Mouse (Mus musculus) MEL (cell line): ENCODE results near the gene Olfr1095. TPM values are rescaled to one million over a fixed set of nuclear protein-coding genes. Genes with fewer than 3 reads are reported as not detected.

Source experiments
- DNase-seq: peaks from one replicate; pipeline ENCODE4 v3.0.0; 2011; ENCODE audit warnings: low read depth, low spot score
- H3K27ac ChIP-seq: 2 replicates; pipeline ENCODE4 v1.5.1; 2012; ENCODE audit warnings: low read depth, mild to moderate bottlenecking, control low read depth, low read length, moderate library complexity; ENCODE audit not compliant: control insufficient read depth
- H3K27me3 ChIP-seq, 2 experiments: fragments of 150-350 bp in 1 of 2; sonication (generic) in 1 of 2; 2 replicates each; pipeline ENCODE4 v1.6.1; 2012; ENCODE audit warnings: low read length in 2 of 2, mild to moderate bottlenecking in 2 of 2, improper control_type of control experiment in 1 of 2, moderate library complexity in 1 of 2; ENCODE audit not compliant: insufficient read depth in 2 of 2, control insufficient read depth in 1 of 2
- H3K36me3 ChIP-seq, 2 experiments: 2 replicates each; pipeline ENCODE4 v1.6.1; 2012 to 2014; ENCODE audit warnings: low read length in 2 of 2, improper control_type of control experiment in 1 of 2, inconsistent platforms in 1 of 2, mild to moderate bottlenecking in 1 of 2; ENCODE audit not compliant: insufficient read depth in 2 of 2, control insufficient read depth in 1 of 2
- H3K4me1 ChIP-seq, 2 experiments: fragments of 150-350 bp in 1 of 2; sonication (generic) in 1 of 2; 2 replicates each; pipeline ENCODE4 v1.6.1; 2012; ENCODE audit warnings: low read length in 2 of 2, improper control_type of control experiment in 1 of 2, mild to moderate bottlenecking in 1 of 2; ENCODE audit not compliant: insufficient read depth in 2 of 2, control insufficient read depth in 1 of 2
- H3K4me3 ChIP-seq, 2 experiments: fragments of 150-350 bp in 1 of 2; sonication (generic) in 1 of 2; 2 replicates each; pipeline ENCODE4 v1.5.1; 2012; ENCODE audit warnings: low read depth in 2 of 2, low read length in 2 of 2, mild to moderate bottlenecking in 2 of 2, moderate library complexity in 2 of 2, control low read depth in 1 of 2, improper control_type of control experiment in 1 of 2; ENCODE audit not compliant: control insufficient read depth in 1 of 2, insufficient read depth in 1 of 2
- H3K79me2 ChIP-seq: 2 replicates; pipeline ENCODE4 v1.6.1; 2012; ENCODE audit warnings: mild to moderate bottlenecking, low read length, moderate library complexity; ENCODE audit not compliant: control insufficient read depth, poor library complexity, insufficient read depth
- H3K9ac ChIP-seq: 2 replicates; pipeline ENCODE4 v1.6.1; 2012; ENCODE audit warnings: low read depth, mild to moderate bottlenecking, control low read depth, low read length, moderate library complexity; ENCODE audit not compliant: control insufficient read depth, poor library complexity, severe bottlenecking
- H3K9me3 ChIP-seq: fragments of 150-350 bp; sonication (generic); replicated peaks from 2 replicates; pipeline ENCODE4 v1.6.1; 2012; ENCODE audit warnings: mild to moderate bottlenecking, low read length, improper control_type of control experiment, moderate library complexity; ENCODE audit not compliant: insufficient read depth
- BHLHE40 ChIP-seq: IDR thresholded peaks from 2 replicates; pipeline ENCODE4 v1.6.1; 2012; ENCODE audit warnings: low read depth, mild to moderate bottlenecking, inconsistent platforms, low read length, improper control_type of control experiment, borderline replicate concordance
- CHD1 ChIP-seq: IDR thresholded peaks from 2 replicates; pipeline ENCODE4 v1.6.1; 2012; ENCODE audit warnings: low read depth, mild to moderate bottlenecking, inconsistent platforms, low read length, improper control_type of control experiment
- ELF1 ChIP-seq: IDR thresholded peaks from 2 replicates; pipeline ENCODE4 v1.6.1; 2014; ENCODE audit warnings: low read depth, mild to moderate bottlenecking, inconsistent platforms, low read length, improper control_type of control experiment, moderate library complexity
- JUND ChIP-seq: IDR thresholded peaks from 2 replicates; pipeline ENCODE4 v1.6.1; 2011; ENCODE audit warnings: low read depth, mild to moderate bottlenecking, improper control_type of control experiment, low read length
- MXI1 ChIP-seq: IDR thresholded peaks from 2 replicates; pipeline ENCODE4 v1.6.1; 2011; ENCODE audit warnings: mild to moderate bottlenecking, low read depth, low read length, improper control_type of control experiment
- MYB ChIP-seq: IDR thresholded peaks from 2 replicates; pipeline ENCODE4 v1.6.1; 2011; ENCODE audit warnings: mild to moderate bottlenecking, low read depth, low read length, improper control_type of control experiment
- MYC ChIP-seq: IDR thresholded peaks from 2 replicates; pipeline ENCODE4 v1.6.1; 2011; ENCODE audit warnings: low read depth, mild to moderate bottlenecking, low read length, improper control_type of control experiment, moderate library complexity
- NRF1 ChIP-seq: IDR thresholded peaks from 2 replicates; pipeline ENCODE4 v1.6.1; 2014; ENCODE audit warnings: low read depth, mild to moderate bottlenecking, inconsistent platforms, low read length, improper control_type of control experiment, moderate library complexity; ENCODE audit not compliant: poor library complexity, insufficient read depth, severe bottlenecking
- POLR2AphosphoS2 ChIP-seq: IDR thresholded peaks from 2 replicates; pipeline ENCODE4 v1.6.1; 2011; ENCODE audit warnings: low read length, improper control_type of control experiment
- RCOR1 ChIP-seq: IDR thresholded peaks from 2 replicates; pipeline ENCODE4 v1.6.1; 2012; ENCODE audit warnings: low read depth, mild to moderate bottlenecking, inconsistent platforms, low read length, improper control_type of control experiment
- SMC3 ChIP-seq: IDR thresholded peaks from 2 replicates; pipeline ENCODE4 v1.6.1; 2011; ENCODE audit warnings: low read depth, low read length, improper control_type of control experiment
- TBP ChIP-seq: IDR thresholded peaks from 2 replicates; pipeline ENCODE4 v1.8.0; 2011; ENCODE audit warnings: low read depth, low read length, improper control_type of control experiment
- TCF12 ChIP-seq: IDR thresholded peaks from 2 replicates; pipeline ENCODE4 v1.6.1; 2014; ENCODE audit warnings: low read depth, mild to moderate bottlenecking, inconsistent platforms, low read length, improper control_type of control experiment, moderate library complexity
- UBTF ChIP-seq: IDR thresholded peaks from 2 replicates; pipeline ENCODE4 v1.6.1; 2012; ENCODE audit warnings: low read depth, mild to moderate bottlenecking, inconsistent platforms, low read length, improper control_type of control experiment, moderate library complexity, borderline replicate concordance; ENCODE audit not compliant: insufficient read depth
- USF1 ChIP-seq: IDR thresholded peaks from 2 replicates; pipeline ENCODE4 v1.6.1; 2014; ENCODE audit warnings: low read depth, mild to moderate bottlenecking, inconsistent platforms, low read length, improper control_type of control experiment, moderate library complexity
- ZKSCAN1 ChIP-seq: IDR thresholded peaks from 2 replicates; pipeline ENCODE4 v1.6.1; 2012; ENCODE audit warnings: low read depth, mild to moderate bottlenecking, inconsistent platforms, low read length, improper control_type of control experiment, moderate library complexity
- ZMIZ1 ChIP-seq: IDR thresholded peaks from 2 replicates; pipeline ENCODE4 v1.6.1; 2012; ENCODE audit warnings: low read depth, mild to moderate bottlenecking, inconsistent platforms, low read length, improper control_type of control experiment, moderate library complexity
- ZNF384 ChIP-seq: IDR thresholded peaks from 2 replicates; pipeline ENCODE4 v1.6.1; 2012; ENCODE audit warnings: low read depth, mild to moderate bottlenecking, inconsistent platforms, low read length, improper control_type of control experiment
- polyA plus RNA-seq, 2 experiments: library from polyadenylated mRNA; stranded (reverse) in 1 of 2; unstranded in 1 of 2; fragments of >175 nt in 1 of 2; fragments of >200 nt in 1 of 2; gene quantifications; 2 replicates each; pipeline versions ENCODE4 v1.2.1 to v1.2.4; 2012; ENCODE audit warnings: low replicate concordance in 2 of 2, low read depth in 1 of 2; ENCODE audit not compliant: insufficient read length in 2 of 2, insufficient read depth in 1 of 2, missing spikeins in 1 of 2
- total RNA-seq: library from RNA; depleted of rRNA; stranded (reverse); fragments of 300-350 nt; gene quantifications from 2 replicates; pipeline ENCODE4 v1.2.3, GENCODE M21; 2012; rRNA removed

Gene Olfr1095
- total RNA-seq = not detected in 2 replicates
- polyA plus RNA-seq = not detected

DNA sequence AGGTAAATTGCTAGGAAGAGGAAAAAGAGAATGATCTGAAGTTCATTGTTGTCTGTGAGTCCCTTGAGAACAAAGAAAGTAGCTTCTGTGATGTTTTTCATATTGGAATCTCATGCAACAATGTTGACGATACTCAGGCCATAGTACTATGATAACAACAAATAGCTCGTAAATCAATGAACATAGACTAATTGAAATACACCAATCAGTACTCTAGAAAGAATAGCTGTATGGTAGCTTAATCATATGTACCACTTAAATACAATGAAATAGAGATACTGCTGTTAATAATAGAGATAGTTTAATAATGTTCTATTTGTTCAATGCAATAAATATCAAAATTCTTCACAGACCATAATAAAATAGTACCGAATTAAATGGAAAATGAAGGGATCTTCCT is at the start of gene Olfr1095:
TSS of gene Olfr1095 (minus strand) at position 101 of the 400 bp plus-strand sequence.
- H3K36me3 ChIP-seq = no peaks in the 10 kb centered on the region
- no peak within 1 kb of the TSS for H3K4me3 ChIP-seq
- no peaks in the 10 kb centered on the region for H3K27me3 ChIP-seq
- H3K9me3 ChIP-seq = no peaks in the 10 kb centered on the region
- TF ChIP-seq BHLHE40 (no peak), ELF1 (no peak), TBP (no peak), ZKSCAN1 (no peak), CHD1 (no peak), MYC (no peak), MYB (no peak), UBTF (no peak), ZNF384 (no peak), USF1 (no peak), MXI1 (no peak), RCOR1 (no peak), NRF1 (no peak)
- no peak within 1 kb of the TSS for H3K27ac ChIP-seq
- H3K9ac ChIP-seq = no peak within 1 kb of the TSS
- no peak for DNase-seq
- H3K79me2 ChIP-seq = no peaks in the 10 kb centered on the region
- H3K4me1 ChIP-seq = no peaks in the 10 kb centered on the region

- no peaks in the 10 kb centered on the region for H3K4me1 ChIP-seq
- no peak for TF ChIP-seq JUND
- TF ChIP-seq POLR2AphosphoS2 = no peak
- TF ChIP-seq USF1 = no peak
- TF ChIP-seq TCF12 = no peak
- no peak for TF ChIP-seq ELF1
- no peak for TF ChIP-seq ZNF384
- no peak for TF ChIP-seq ZMIZ1
- TF ChIP-seq SMC3 = no peak
- H3K36me3 ChIP-seq = no peaks in the 10 kb centered on the region
- no peaks in the 10 kb centered on the region for H3K9me3 ChIP-seq
- no peaks in the 10 kb centered on the region for H3K27me3 ChIP-seq
- no peaks in the 10 kb centered on the region for H3K79me2 ChIP-seq
- no peak within 1 kb of the TSS for H3K9ac ChIP-seq
- no peak within 1 kb of the TSS for H3K27ac ChIP-seq
- H3K4me3 ChIP-seq = no peak within 1 kb of the TSS
- DNase-seq = no peak
Observed at GRCm38 (mm10) chr2:86892116-86892515, 40.6 kb upstream of the Olfr1095 start, which contains the start of gene Olfr1097. TSS of gene Olfr1097 (minus strand) at chr2:86892216.
